Mouse (Mus musculus): Measurements from ENCODE around the gene Pikfyve.

Gene Pikfyve

DNA sequence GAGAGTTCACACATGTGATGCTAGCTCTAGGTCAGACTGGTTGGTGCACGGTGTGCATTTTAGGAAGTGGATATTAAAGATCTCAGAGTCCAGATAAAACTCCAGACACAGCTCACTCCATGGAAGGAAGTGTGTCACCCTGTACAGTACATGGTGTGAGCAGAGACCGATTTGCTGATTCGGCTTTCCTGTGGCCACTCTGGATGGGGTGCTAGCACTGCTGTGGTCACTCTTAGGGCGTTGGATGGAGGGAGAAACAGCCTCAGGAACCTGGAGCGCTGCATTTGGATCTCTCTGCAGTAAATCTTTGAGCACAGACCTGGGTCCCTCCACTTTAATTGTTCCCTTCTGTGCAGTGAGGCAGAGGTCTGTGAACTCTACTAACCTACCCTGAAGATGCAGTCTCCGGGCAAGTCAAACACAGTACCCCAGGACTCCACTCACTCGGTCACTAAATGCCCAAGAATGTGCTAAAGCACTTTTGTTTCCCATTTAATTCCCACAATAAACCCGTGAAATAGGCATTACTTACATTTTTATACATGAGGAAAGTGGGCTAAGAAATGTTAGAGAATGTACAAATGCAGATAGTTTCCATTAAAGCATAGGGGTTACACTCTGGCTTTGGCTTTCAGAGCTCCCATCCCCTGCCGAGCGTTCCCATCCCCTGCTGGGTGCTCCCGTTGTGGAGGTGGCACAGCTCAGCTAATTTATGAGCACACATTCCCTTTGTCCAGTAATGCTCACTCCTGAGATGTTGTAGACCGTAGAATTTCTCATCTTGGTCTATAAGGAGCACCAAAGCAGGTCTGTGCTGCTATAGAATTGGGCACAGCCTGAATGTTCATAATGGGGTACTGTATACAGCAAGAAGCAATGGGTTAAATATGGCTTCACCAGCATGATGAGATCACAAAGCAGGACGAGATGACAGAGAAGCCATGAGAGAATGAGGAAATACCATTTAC, 127.9 kb downstream of the Pikfyve start:
- DNase-seq (ENCODE audit: low read depth, low spot score) = no peak

DNA sequence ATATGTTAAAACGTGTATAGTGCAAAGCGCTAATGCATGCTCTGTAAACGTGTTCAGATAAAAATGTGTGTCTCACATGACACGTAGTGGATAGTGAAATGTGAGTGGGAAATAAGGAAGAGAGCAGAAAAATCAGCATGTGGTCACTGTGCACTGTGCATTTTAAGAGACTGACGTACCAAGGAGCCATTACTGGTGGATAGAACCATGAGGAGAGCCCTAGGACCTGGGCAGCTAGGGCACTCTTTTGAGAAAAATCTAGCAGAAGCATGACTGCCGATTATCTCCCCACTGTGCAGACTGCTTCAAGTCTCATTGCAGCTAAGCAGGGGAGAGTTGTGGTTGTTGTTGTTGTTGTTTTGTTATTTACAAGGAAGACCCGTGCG, 128.5 kb downstream of the Pikfyve start:
- DNase-seq (ENCODE audit: low read depth, low spot score) = no peak

Data from ES-CJ7 (cell line).